Mouse (Mus musculus): ENCODE data around the gene Zfp65. TPM values are rescaled to one million over a fixed set of nuclear protein-coding genes. Genes with fewer than 3 reads are reported as not detected.
"Not testable (repeated sequence)": the region's sequence is repeated elsewhere in the genome, so short reads cannot be mapped to it uniquely, and the experiment has no call there.

The Zfp65 gene
- polyA plus RNA-seq, 1 experiment from 2014 or later, result 2.1 TPM

DNA sequence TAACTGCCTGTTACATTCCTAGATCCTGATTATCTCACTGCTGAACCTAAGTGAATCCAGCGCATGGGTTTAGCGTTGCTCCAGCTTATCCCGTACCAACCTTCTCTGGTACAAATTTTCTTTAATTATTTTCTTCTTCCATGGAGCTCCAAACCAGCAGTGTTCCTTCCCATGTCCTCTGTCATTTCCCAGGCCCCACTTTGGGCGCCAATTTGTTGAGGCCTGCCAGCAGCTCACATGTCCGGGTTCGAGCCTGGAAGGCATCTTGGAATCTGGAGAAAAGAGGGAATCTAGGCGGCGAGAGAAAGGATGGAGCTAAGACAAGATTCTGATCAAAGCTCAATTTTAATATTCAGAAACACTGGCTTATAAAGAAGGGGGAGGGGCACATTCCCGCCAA lies 5.4 kb upstream of the Zfp65 start:
- 90% methylated on average over 9 of the region's 9 CpGs for WGBS
- H3K4me2 ChIP-seq (ENCODE audit: low read length); ATAC-seq (ENCODE audit: insufficient number of reproducible peaks, insufficient read depth, low FRiP score, low read depth); H3K9ac ChIP-seq (ENCODE audit: low read length); H3K4me1 ChIP-seq (ENCODE audit: control insufficient read depth in 2 of 2, insufficient read depth in 2 of 2, low read length in 2 of 2); H3K9me3 ChIP-seq (ENCODE audit: control insufficient read depth, low read length); H3K27ac ChIP-seq (replicated peaks in 1 of 2; ENCODE audit: control insufficient read depth in 1 of 2, insufficient read depth in 1 of 2, low read depth in 2 of 2, low read length in 2 of 2); H3K27me3 ChIP-seq (ENCODE audit: control insufficient read depth, insufficient read depth, low read length); H3K4me3 ChIP-seq (ENCODE audit: control insufficient read depth in 1 of 2, insufficient read depth in 1 of 2, low read depth in 1 of 2, low read length in 2 of 2); H3K36me3 ChIP-seq (ENCODE audit: control insufficient read depth, insufficient read depth, low read length): not testable (repeated sequence)

DNA sequence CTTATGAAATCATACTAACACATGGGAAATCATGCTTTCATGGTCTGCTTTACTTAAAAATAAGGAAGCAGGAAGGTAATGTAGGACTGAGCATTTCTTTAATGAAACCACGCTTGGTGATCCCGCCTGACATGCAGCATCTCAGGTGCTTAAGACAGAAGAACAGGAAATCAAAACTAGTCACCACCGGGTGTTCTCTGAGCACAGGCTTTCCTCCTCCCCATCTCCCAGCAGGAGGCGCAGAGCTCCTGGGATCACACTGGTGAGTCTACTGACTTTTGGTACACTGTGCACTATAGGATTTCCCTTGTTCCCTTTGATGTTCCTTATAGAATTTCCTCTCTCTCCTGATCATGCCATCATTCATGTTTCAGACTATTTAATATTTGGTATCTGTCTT lies 468 bp upstream of the Zfp65 start:
- Histone ChIP-seq H3K4me2 (ENCODE audit: low read length) (peak overlapping the region; percentile 73), H3K9ac (ENCODE audit: low read length) (peak overlapping the region; percentile 79), H3K4me3 (ENCODE audit: control insufficient read depth in 1 of 2, insufficient read depth in 1 of 2, low read depth in 1 of 2, low read length in 2 of 2) (peak overlapping the region; percentile 61 to 77)
- H3K27me3 ChIP-seq (ENCODE audit: control insufficient read depth, insufficient read depth, low read length); H3K27ac ChIP-seq (replicated peaks in 1 of 2; ENCODE audit: control insufficient read depth in 1 of 2, insufficient read depth in 1 of 2, low read depth in 2 of 2, low read length in 2 of 2); H3K36me3 ChIP-seq (ENCODE audit: control insufficient read depth, insufficient read depth, low read length); H3K9me3 ChIP-seq (ENCODE audit: control insufficient read depth, low read length); H3K4me1 ChIP-seq (ENCODE audit: control insufficient read depth in 2 of 2, insufficient read depth in 2 of 2, low read length in 2 of 2): not testable (repeated sequence)
- ATAC-seq (ENCODE audit: insufficient number of reproducible peaks, insufficient read depth, low FRiP score, low read depth), result 0 out of 2 replicates have a peak, but pooled peaks have one; percentile 51
- WGBS, result 45% methylated on average over 4 of the region's 4 CpGs

DNA sequence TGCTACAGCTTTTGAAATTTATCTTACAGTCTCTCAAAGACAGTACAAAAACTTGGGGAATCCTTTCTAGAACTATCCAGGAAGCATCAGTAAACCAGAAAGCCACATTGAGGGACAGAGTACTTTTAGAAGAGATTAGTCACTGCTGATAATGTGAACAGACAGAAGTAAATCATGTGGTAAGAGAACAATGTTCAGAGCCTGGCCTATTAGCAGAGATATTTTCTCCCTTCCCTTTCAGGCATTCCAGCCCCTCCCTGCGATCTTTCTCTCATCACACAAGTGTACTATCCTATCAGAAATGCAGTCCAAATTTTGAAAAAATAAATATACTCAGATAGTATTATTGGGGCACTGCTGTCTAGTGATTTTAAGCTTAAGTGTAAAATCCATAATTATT lies 867 bp downstream of the Zfp65 start:
- Histone ChIP-seq H3K27me3 (ENCODE audit: control insufficient read depth, insufficient read depth, low read length) (no peaks in the 10 kb centered on the region), H3K27ac (replicated peaks in 1 of 2; ENCODE audit: control insufficient read depth in 1 of 2, insufficient read depth in 1 of 2, low read depth in 2 of 2, low read length in 2 of 2) (no peak overlapping the region), H3K4me3 (ENCODE audit: control insufficient read depth in 1 of 2, insufficient read depth in 1 of 2, low read depth in 1 of 2, low read length in 2 of 2) (peak overlapping the region in 1 of 2 experiments; percentile 61; a peak in 2 of 4 replicates), H3K9ac (ENCODE audit: low read length) (peak overlapping the region; percentile 79), H3K9me3 (ENCODE audit: control insufficient read depth, low read length) (no peaks in the 10 kb centered on the region), H3K4me2 (ENCODE audit: low read length) (peak overlapping the region; percentile 73), H3K36me3 (ENCODE audit: control insufficient read depth, insufficient read depth, low read length) (no peaks in the 10 kb centered on the region), H3K4me1 (ENCODE audit: control insufficient read depth in 2 of 2, insufficient read depth in 2 of 2, low read length in 2 of 2) (peaks cover 0 to 2% of the 10 kb centered on the region in 2 experiments; a peak in 1 of 4 replicates)
- no peak for ATAC-seq (ENCODE audit: insufficient number of reproducible peaks, insufficient read depth, low FRiP score, low read depth)
- 89% methylated on average over 1 of the region's 1 CpGs for WGBS

DNA sequence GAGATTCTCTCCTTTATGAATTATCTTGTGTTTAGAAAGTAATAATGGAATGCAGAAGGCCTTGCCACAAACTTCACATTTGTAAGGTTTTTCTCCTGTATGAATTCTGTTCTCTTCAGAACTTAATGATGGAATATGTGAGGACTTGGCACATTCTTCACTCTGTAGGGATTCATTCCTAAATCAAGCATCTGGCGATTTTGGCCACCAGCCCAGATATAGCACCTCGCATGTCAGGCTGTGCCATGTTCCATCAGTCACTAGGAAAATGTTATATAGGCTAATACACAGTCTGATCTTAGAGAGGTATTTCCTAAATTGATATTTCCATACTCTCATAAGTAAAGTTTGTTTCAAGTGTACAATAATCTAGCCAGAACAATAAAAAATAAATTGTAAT lies 3.6 kb downstream of the Zfp65 start:
- H3K4me1 ChIP-seq (ENCODE audit: control insufficient read depth in 2 of 2, insufficient read depth in 2 of 2, low read length in 2 of 2), result not testable (repeated sequence)
- WGBS, result 63% methylated on average over 2 of the region's 2 CpGs

DNA sequence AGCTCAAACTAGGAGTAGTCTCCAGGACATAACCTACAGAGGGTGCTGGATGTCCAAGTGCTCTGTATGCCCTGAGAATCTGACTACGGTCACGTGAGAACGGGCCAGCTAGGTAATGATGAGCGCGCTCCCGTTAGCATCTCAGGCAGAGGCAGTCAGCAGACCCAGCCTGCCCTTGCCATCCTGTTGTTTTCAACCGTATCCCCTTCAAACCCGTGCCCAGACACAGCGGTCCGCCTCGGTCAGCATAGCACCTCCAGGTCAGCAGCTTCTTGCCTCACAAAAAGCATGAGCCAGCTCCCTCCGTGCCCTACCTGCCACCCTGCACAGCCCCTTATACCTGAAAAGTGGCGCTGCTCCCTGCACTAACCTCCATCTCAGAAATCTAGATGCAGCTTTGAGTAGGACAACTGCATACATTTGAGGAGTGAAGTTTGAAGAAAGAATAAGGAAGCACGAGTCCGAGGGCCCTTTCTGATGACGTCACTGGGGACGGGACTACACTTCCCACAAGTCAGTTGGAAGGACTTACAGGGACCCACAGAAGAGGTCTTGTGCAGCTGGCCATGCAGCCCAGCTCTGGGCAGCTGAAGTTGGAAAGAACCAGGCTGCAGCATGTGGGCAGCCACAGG lies 5.0 kb downstream of the Zfp65 start:
- Histone ChIP-seq H3K4me3 (ENCODE audit: control insufficient read depth in 1 of 2, insufficient read depth in 1 of 2, low read depth in 1 of 2, low read length in 2 of 2) (peak overlapping the region; percentile 78 to 90), H3K9ac (ENCODE audit: low read length) (peak overlapping the region; percentile 87), H3K27ac (replicated peaks in 1 of 2; ENCODE audit: control insufficient read depth in 1 of 2, insufficient read depth in 1 of 2, low read depth in 2 of 2, low read length in 2 of 2) (peak overlapping the region; percentile 48 to 53; a peak in 3 of 4 replicates), H3K9me3 (ENCODE audit: control insufficient read depth, low read length) (no peaks in the 10 kb centered on the region), H3K4me2 (ENCODE audit: low read length) (peak overlapping the region; percentile 79), H3K36me3 (ENCODE audit: control insufficient read depth, insufficient read depth, low read length) (no peaks in the 10 kb centered on the region), H3K27me3 (ENCODE audit: control insufficient read depth, insufficient read depth, low read length) (no peaks in the 10 kb centered on the region), H3K4me1 (ENCODE audit: control insufficient read depth in 2 of 2, insufficient read depth in 2 of 2, low read length in 2 of 2) (peaks cover 0 to 4% of the 10 kb centered on the region in 2 experiments; a peak in 1 of 4 replicates)
- under 1% methylated on average over 17 of the region's 17 CpGs for WGBS
- ATAC-seq (ENCODE audit: insufficient number of reproducible peaks, insufficient read depth, low FRiP score, low read depth), result peak; percentile 91

More for the DNA sequence above, 3.6 kb downstream of the Zfp65 start:
- not testable (repeated sequence) for H3K27ac ChIP-seq (replicated peaks in 1 of 2; ENCODE audit: control insufficient read depth in 1 of 2, insufficient read depth in 1 of 2, low read depth in 2 of 2, low read length in 2 of 2); H3K9me3 ChIP-seq (ENCODE audit: control insufficient read depth, low read length); H3K4me3 ChIP-seq (ENCODE audit: control insufficient read depth in 1 of 2, insufficient read depth in 1 of 2, low read depth in 1 of 2, low read length in 2 of 2); H3K27me3 ChIP-seq (ENCODE audit: control insufficient read depth, insufficient read depth, low read length); H3K4me2 ChIP-seq (ENCODE audit: low read length); ATAC-seq (ENCODE audit: insufficient number of reproducible peaks, insufficient read depth, low FRiP score, low read depth); H3K9ac ChIP-seq (ENCODE audit: low read length); H3K36me3 ChIP-seq (ENCODE audit: control insufficient read depth, insufficient read depth, low read length)

DNA sequence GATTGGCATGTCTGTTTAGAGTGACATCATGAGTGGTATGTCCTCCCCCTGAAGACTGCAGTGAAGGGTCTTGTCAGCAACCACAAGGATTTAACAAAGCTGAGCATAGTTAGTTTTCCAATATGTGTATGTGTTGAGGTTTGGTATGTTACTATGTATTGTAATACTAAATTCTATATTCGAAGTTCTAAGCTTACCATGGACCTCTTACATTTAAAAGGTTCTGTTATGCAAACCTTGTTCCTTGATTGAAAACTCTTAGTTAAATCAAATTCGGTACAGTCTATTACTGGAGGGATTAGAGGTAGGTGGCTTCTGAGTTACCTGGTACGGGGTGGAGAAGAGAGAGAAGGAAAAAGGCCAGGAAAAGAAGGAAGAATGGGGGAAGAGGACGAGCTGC lies 42.0 kb downstream of the Zfp65 start, which contains the start of gene Zfp738:
Gene Zfp738, minus strand, starts transcription at position 101 of the 400 bp plus-strand sequence.
- WGBS, result 72% methylated on average over 4 of the region's 4 CpGs
- Histone ChIP-seq H3K36me3 (ENCODE audit: control insufficient read depth, insufficient read depth, low read length) (no peaks in the 10 kb centered on the region), H3K4me3 (ENCODE audit: control insufficient read depth in 1 of 2, insufficient read depth in 1 of 2, low read depth in 1 of 2, low read length in 2 of 2) (no peak within 1 kb of the TSS), H3K4me2 (ENCODE audit: low read length) (no peak within 1 kb of the TSS), H3K9ac (ENCODE audit: low read length) (no peak within 1 kb of the TSS), H3K9me3 (ENCODE audit: control insufficient read depth, low read length) (no peaks in the 10 kb centered on the region), H3K4me1 (ENCODE audit: control insufficient read depth in 2 of 2, insufficient read depth in 2 of 2, low read length in 2 of 2) (peaks cover 0 to 5% of the 10 kb centered on the region in 2 experiments; a peak in 1 of 4 replicates), H3K27me3 (ENCODE audit: control insufficient read depth, insufficient read depth, low read length) (no peaks in the 10 kb centered on the region), H3K27ac (replicated peaks in 1 of 2; ENCODE audit: control insufficient read depth in 1 of 2, insufficient read depth in 1 of 2, low read depth in 2 of 2, low read length in 2 of 2) (no peak within 1 kb of the TSS)
- ATAC-seq (ENCODE audit: insufficient number of reproducible peaks, insufficient read depth, low FRiP score, low read depth), result no peak

DNA sequence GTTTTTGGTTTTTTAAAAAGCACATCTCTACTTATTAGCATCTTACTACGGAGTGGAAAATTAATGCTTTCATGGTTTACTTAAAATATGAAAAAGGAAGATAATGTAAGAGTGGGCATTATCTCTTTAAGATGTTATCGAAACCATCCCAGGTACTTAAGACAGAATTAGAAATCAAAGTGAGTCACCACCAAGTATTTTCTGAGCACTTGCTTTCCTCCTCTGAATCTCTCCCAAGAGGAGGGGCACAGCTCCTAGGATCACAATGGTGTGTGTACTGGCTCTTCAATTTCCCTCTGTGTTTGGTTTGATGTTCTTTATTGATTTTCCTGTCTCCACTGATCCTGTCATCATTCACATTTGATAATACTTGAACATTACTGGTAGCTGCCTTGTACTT lies 45.1 kb downstream of the Zfp65 start:
- 67% methylated on average over 2 of the region's 2 CpGs for WGBS
- Histone ChIP-seq H3K4me2 (ENCODE audit: low read length) (peak overlapping the region; percentile 71), H3K9ac (ENCODE audit: low read length) (peak overlapping the region; percentile 83), H3K4me3 (ENCODE audit: control insufficient read depth in 1 of 2, insufficient read depth in 1 of 2, low read depth in 1 of 2, low read length in 2 of 2) (peak overlapping the region in 1 of 2 experiments; percentile 75; a peak in 2 of 4 replicates)
- H3K36me3 ChIP-seq (ENCODE audit: control insufficient read depth, insufficient read depth, low read length); H3K27ac ChIP-seq (replicated peaks in 1 of 2; ENCODE audit: control insufficient read depth in 1 of 2, insufficient read depth in 1 of 2, low read depth in 2 of 2, low read length in 2 of 2); H3K9me3 ChIP-seq (ENCODE audit: control insufficient read depth, low read length); ATAC-seq (ENCODE audit: insufficient number of reproducible peaks, insufficient read depth, low FRiP score, low read depth); H3K4me1 ChIP-seq (ENCODE audit: control insufficient read depth in 2 of 2, insufficient read depth in 2 of 2, low read length in 2 of 2); H3K27me3 ChIP-seq (ENCODE audit: control insufficient read depth, insufficient read depth, low read length): not testable (repeated sequence)
